Mouse (Mus musculus): Measurements from ENCODE around the gene Cpne9. TPM values are rescaled to one million over a fixed set of nuclear protein-coding genes. Genes with fewer than 3 reads are reported as not detected.

Cpne9 gene
- polyA plus RNA-seq (2015; fragmentation: Nextera tagmentation; extraction: Ambion mirVana): 0.11 TPM in 1 of 2 replicates, not detected in the other

DNA sequence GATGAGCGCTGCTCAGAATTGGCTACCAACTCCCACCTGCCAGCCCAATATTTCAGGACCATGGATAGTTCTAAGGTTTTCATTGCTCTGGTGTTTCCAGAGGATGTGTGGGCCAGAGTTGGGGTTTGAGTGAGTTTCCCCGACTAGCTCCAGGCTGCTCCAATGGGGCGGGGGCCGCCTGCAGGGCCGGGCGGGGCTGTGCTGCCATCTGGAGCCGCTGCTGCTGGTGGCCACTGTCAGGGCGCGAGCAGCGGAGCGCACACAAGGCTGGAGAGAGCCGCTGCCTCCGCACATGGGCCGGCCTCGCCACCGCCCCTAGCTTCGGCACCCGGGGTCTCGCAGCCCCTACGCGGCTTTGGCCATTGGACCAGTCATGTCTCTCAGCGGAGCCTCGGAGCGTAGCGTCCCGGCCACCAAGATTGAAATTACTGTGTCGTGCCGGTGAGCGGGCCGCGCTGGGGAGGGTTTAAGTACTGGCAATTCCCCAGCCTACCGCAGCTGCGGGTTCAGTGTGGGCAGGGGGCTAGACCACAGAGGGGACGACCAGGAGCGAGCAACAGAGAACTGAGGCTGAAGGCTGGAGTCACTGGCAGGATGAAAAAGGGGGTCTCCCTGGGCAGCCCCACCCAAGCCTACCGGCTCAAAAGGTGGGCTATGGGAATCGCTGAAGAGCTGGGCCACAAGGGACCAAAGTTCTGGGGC lies at the start of gene Cpne9:
Gene Cpne9 (plus strand): TSS at position 207 of the 702 bp plus-strand sequence.
- no peak within 1 kb of the TSS for H3K9ac ChIP-seq (ENCODE audit: low read length)
- H3K9me3 ChIP-seq (ENCODE audit: control insufficient read depth, low read length): no peaks in the 10 kb centered on the region
- no peak within 1 kb of the TSS for H3K27ac ChIP-seq (replicated peaks)
- no peak for ATAC-seq (ENCODE audit: low FRiP score, low TSS enrichment)
- TF ChIP-seq CTCF (IDR thresholded peaks at IDR 0.05; ENCODE audit: low read depth) (peak; percentile 12; the same call in 1 of the 2 replicates), EP300 (optimal IDR thresholded peaks at IDR 0.05) (no peak)
- peak within 1 kb of the TSS; percentile 12; the same call in 1 of the 2 replicates for H3K4me3 ChIP-seq (ENCODE audit: low read depth, low read length)
- H3K4me1 ChIP-seq (replicated peaks; ENCODE audit: control insufficient read depth, insufficient read depth): no peaks in the 10 kb centered on the region
- 2% methylated on average over 37 of the region's 37 CpGs for WGBS
- H3K27me3 ChIP-seq (ENCODE audit: control insufficient read depth, insufficient read depth, low read length): peaks cover 8% of the 10 kb centered on the region; the same call in 1 of the 2 replicates
- peak; percentile 15 for DNase-seq (ENCODE audit: low spot score)
- peaks cover 3% of the 10 kb centered on the region; the same call in 1 of the 2 replicates for H3K36me3 ChIP-seq (ENCODE audit: control insufficient read depth, insufficient read depth, low read length)
- peak within 1 kb of the TSS; percentile 34 for H3K4me2 ChIP-seq (replicated peaks; ENCODE audit: low read depth)

DNA sequence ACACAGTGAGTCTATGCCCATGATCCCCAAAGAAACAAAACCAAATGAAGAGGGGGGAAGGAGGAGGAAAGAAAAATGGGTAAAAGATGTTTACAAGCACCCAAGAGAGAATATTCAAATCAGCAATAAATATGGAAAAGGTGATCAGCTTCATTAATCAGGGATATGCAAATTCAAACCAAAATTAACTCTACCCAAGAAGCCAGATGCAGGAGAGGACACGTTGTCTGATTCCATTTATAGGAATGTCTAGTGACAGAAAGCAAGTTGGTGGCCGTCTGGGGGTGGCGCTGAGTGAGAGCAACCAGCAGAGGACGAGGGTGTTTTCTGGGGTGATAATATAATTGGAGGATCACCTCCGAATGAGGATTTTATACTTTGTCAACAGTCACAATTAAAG lies 47.0 kb upstream of the Cpne9 start:
- no peak overlapping the region for H3K27ac ChIP-seq (replicated peaks)
- H3K36me3 ChIP-seq (ENCODE audit: control insufficient read depth, insufficient read depth, low read length): no peaks in the 10 kb centered on the region
- ATAC-seq (ENCODE audit: low FRiP score, low TSS enrichment): no peak
- DNase-seq (ENCODE audit: low spot score): no peak
- H3K4me2 ChIP-seq (replicated peaks; ENCODE audit: low read depth): no peak overlapping the region
- no peak overlapping the region for H3K9ac ChIP-seq (ENCODE audit: low read length)
- no peak overlapping the region for H3K4me3 ChIP-seq (ENCODE audit: low read depth, low read length)
- 71% methylated on average over 5 of the region's 5 CpGs for WGBS
- H3K9me3 ChIP-seq (ENCODE audit: control insufficient read depth, low read length): no peaks in the 10 kb centered on the region
- H3K27me3 ChIP-seq (ENCODE audit: control insufficient read depth, insufficient read depth, low read length): no peaks in the 10 kb centered on the region
- peaks cover 2% of the 10 kb centered on the region; the same call in 1 of the 2 replicates for H3K4me1 ChIP-seq (replicated peaks; ENCODE audit: control insufficient read depth, insufficient read depth)
- no peak for TF ChIP-seq EP300 (optimal IDR thresholded peaks at IDR 0.05)
- no peak for TF ChIP-seq CTCF (IDR thresholded peaks at IDR 0.05; ENCODE audit: low read depth)

DNA sequence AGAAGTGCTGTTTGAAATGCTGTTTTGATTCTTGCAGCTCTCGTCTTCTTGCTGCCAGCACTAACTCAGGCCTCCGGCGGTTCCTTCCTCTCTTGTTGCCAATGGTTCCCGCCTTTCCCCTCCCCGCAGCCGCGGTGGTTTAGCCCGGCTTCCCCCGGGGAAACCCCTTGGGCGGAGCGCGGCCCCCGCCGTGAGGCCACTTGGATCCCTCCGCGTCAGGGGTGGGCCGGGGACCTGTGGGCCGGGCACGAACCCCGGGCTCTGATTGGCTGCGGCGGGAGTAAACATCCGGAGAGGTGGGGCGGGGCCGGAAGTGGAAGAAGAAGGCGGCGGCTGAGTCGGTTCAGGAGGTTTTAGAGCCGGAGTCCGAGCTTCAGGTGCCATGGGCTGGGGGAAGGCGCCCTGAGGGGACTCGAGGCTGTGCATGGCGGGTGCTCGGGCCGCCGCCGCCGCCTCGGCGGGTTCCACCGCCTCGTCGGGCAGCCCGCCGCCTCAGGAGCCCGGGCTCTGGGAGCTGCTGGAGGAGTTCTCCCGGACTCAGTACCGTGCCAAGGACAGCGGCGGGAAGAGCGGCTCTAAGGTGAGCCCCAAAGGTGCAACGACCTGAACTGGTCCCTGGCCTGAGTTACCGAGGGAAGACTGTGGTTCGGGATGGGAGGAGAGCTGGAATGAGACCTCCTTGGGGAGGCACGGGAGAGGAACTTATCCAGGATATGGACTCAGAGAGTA lies 44.4 kb upstream of the Cpne9 start, which contains the start of gene Mtmr14:
Gene Mtmr14 (plus strand): TSS at position 302 of the 729 bp plus-strand sequence.
- Histone ChIP-seq H3K4me1 (replicated peaks; ENCODE audit: control insufficient read depth, insufficient read depth) (peaks cover 2% of the 10 kb centered on the region; the same call in 1 of the 2 replicates), H3K9ac (ENCODE audit: low read length) (peak within 1 kb of the TSS; percentile 91), H3K27me3 (ENCODE audit: control insufficient read depth, insufficient read depth, low read length) (no peaks in the 10 kb centered on the region), H3K4me3 (ENCODE audit: low read depth, low read length) (peak within 1 kb of the TSS; percentile 96), H3K27ac (replicated peaks) (peak within 1 kb of the TSS; percentile 85), H3K4me2 (replicated peaks; ENCODE audit: low read depth) (peak within 1 kb of the TSS; percentile 75), H3K9me3 (ENCODE audit: control insufficient read depth, low read length) (no peaks in the 10 kb centered on the region), H3K36me3 (ENCODE audit: control insufficient read depth, insufficient read depth, low read length) (0 out of 2 replicates have a peak, but pooled peaks cover 1% of the 10 kb centered on the region)
- TF ChIP-seq EP300 (optimal IDR thresholded peaks at IDR 0.05) (peak; percentile 79), CTCF (IDR thresholded peaks at IDR 0.05; ENCODE audit: low read depth) (no peak)
- DNase-seq (ENCODE audit: low spot score) (peak; percentile 100), ATAC-seq (ENCODE audit: low FRiP score, low TSS enrichment) (peak; percentile 99)
- under 1% methylated on average over 55 of the region's 55 CpGs for WGBS

DNA sequence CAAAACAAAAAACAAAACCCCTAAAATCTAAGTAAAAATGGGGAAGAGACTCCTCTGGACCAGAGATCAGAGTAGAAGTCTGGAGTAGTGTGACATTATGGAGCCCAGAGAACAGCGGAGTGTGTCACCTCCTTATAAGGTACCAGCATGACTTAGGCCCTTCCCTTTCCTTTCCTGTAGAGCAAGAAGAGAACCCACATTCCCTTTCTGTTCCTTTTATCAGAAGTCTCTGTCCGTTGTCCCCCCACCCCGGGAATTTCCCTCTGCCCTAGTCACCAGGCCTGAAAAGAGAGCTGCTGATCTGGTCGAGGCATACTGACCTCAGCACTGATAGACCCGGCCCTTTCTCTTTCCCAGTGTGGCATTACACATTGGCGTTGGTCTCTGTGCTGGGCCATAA lies 43.7 kb upstream of the Cpne9 start:
- H3K9ac ChIP-seq (ENCODE audit: low read length): peak overlapping the region; percentile 91
- H3K36me3 ChIP-seq (ENCODE audit: control insufficient read depth, insufficient read depth, low read length): 0 out of 2 replicates have a peak, but pooled peaks cover 2% of the 10 kb centered on the region
- no peaks in the 10 kb centered on the region for H3K9me3 ChIP-seq (ENCODE audit: control insufficient read depth, low read length)
- DNase-seq (ENCODE audit: low spot score) (no peak), ATAC-seq (ENCODE audit: low FRiP score, low TSS enrichment) (peak; percentile 21; the same call in 1 of the 2 replicates)
- peak overlapping the region; percentile 75 for H3K4me2 ChIP-seq (replicated peaks; ENCODE audit: low read depth)
- H3K4me3 ChIP-seq (ENCODE audit: low read depth, low read length): peak overlapping the region; percentile 96
- 22% methylated on average over 6 of the region's 6 CpGs for WGBS
- H3K27ac ChIP-seq (replicated peaks): no peak overlapping the region
- no peaks in the 10 kb centered on the region for H3K27me3 ChIP-seq (ENCODE audit: control insufficient read depth, insufficient read depth, low read length)
- TF ChIP-seq EP300 (optimal IDR thresholded peaks at IDR 0.05) (no peak), CTCF (IDR thresholded peaks at IDR 0.05; ENCODE audit: low read depth) (no peak)
- H3K4me1 ChIP-seq (replicated peaks; ENCODE audit: control insufficient read depth, insufficient read depth): peaks cover 2% of the 10 kb centered on the region; the same call in 1 of the 2 replicates

DNA sequence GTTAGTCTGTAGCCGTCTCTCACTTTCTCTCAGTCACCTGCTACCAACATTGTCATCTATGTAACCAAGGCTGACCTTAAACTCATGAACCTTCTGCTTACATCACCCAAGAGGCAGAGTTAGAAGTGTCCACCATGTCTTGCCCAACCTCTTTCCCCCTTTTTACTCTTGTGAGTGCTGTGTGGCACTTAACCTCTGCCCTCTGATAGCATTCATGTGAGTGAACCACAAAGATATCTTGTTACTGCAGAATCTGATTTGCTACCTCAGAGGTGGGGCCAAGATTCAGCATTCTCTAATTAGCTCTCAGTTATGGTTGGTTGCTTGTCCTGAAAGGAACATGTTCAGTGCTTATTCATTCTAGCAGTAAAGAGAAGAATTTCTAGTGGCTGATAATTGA lies 39.4 kb upstream of the Cpne9 start:
- no peak overlapping the region for H3K27ac ChIP-seq (replicated peaks)
- WGBS: 81% methylated on average over 1 of the region's 1 CpGs
- no peak for ATAC-seq (ENCODE audit: low FRiP score, low TSS enrichment)

More for the DNA sequence above, 39.4 kb upstream of the Cpne9 start:
- TF ChIP-seq EP300 (optimal IDR thresholded peaks at IDR 0.05) (no peak), CTCF (IDR thresholded peaks at IDR 0.05; ENCODE audit: low read depth) (no peak)
- Histone ChIP-seq H3K4me3 (ENCODE audit: low read depth, low read length) (no peak overlapping the region), H3K9me3 (ENCODE audit: control insufficient read depth, low read length) (no peaks in the 10 kb centered on the region), H3K36me3 (ENCODE audit: control insufficient read depth, insufficient read depth, low read length) (peaks cover 5% of the 10 kb centered on the region; the same call in 1 of the 2 replicates), H3K27me3 (ENCODE audit: control insufficient read depth, insufficient read depth, low read length) (no peaks in the 10 kb centered on the region), H3K4me2 (replicated peaks; ENCODE audit: low read depth) (no peak overlapping the region), H3K4me1 (replicated peaks; ENCODE audit: control insufficient read depth, insufficient read depth) (peaks cover 2% of the 10 kb centered on the region; the same call in 1 of the 2 replicates), H3K9ac (ENCODE audit: low read length) (no peak overlapping the region)
- no peak for DNase-seq (ENCODE audit: low spot score)
